Mouse (Mus musculus): Measurements from ENCODE around the gene Jup. TPM values are rescaled to one million over a fixed set of nuclear protein-coding genes. Genes with fewer than 3 reads are reported as not detected.
A peak's percentile ranks its signal among the peaks of the same experiment; 100 is the strongest.

The Jup gene
- total RNA-seq, 2 experiments from 2014 or later, result 252 to 272 TPM

DNA sequence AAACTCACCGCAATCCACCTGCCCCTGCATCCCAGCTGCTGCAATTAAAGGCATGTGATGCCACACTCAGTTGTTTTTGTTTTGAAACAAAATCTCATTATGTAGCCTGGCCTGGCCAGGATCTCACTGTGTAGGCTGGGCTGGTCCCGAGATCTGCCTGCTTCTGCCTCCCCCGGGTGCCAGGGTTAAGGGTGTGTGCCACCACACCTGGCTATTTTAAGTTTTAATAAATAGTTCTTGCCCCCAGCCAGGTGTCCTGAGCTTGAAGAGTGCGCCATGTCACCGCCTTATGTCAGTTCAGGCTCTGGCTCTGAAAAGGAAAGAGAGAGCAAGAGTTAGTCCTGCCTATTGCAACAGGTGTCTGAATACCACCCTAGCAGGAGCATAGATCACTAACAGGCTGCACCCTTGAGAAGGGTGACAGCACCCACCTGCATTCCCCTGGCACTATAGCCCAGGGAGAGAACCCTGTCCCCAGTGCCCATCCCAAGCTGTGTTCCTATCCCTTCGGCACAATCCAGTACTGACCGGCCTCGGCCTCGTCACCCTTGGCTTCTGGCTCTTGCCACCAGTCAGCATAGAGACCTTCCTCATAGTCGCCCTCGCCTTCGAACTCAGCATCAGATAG, 11.4 kb upstream of the Jup start:
- intact Hi-C loops (cut with DNase I), result loop anchor here (1.0 kb wide), 1 partner anchor 47 kb away; no protein-coding TSS in a partner anchor
- no peak for DNase-seq

DNA sequence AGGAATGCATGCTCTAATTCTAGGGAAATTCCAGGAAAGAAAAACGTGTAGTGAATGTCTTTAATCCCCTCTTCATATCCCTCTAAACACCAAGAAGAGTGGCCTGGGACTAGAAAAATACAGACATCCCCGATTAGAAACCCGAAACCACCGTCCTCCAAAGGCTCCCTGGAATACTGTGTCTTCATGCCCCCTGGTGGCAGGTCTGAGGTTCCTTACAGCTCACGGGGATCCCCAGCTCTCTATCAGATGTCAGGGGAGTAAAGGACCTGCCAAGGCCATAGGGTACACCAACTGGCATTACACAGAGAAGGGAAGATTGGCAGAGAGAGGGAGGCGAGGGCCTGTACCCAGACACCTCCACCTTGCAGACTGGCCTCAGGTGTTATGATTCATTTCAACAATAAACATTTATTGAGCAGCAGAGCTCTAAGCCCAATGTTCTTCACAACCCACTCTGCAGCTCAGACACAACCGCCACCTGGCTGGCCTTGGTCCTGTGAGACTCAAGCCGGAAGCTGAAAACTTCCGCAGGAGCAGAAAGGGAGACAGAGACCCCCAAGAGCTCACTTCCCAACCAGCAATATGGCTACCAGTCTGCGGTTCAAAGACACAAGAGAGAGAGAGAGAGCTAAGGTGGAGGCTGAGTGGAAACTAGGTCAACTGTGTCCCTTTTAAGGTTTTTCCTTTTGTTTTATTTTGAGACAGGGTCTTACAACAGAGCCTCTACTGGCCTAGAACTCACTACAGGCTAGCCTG, 10.7 kb upstream of the Jup start:
- intact Hi-C loops (cut with DNase I), result loop anchor here (1.0 kb wide), 1 partner anchor 46 kb away; no protein-coding TSS in a partner anchor
- DNase-seq, result peak; percentile 78 to 80

DNA sequence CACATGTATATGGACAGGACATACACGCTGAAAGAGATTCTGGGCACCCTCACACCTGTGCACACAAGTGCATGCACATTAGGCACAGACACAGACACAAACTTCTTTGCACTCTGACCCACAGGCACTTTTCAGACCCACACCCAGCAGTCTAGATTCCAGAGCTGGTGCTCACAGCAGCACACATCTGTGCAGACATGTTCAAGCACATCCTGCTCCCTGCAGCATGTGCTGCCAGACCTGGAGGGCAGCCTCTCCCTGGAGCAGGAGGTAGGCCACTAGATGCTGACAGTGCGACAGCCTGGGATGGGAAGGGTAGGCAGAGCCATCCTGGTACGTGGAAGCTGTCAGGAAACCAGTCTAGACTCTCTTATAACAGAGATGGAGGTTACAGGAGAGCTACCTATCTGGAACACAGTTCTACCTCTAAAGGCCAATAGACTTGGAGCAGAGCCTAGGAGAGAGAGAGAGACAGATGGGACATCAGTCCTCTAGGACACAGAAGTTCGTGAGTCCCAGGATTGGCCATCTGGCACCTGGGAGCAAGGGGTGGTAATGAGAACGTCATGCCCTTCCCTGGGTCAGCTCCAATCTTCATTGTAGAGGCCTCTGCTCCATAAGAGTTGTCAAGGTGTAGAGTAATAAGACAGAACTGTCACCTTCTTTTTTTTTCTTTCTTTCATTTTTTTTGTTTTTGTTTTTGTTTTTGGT, 9.6 kb upstream of the Jup start:
- intact Hi-C loops (cut with DNase I), result no loop called here
- no peak for DNase-seq

DNA sequence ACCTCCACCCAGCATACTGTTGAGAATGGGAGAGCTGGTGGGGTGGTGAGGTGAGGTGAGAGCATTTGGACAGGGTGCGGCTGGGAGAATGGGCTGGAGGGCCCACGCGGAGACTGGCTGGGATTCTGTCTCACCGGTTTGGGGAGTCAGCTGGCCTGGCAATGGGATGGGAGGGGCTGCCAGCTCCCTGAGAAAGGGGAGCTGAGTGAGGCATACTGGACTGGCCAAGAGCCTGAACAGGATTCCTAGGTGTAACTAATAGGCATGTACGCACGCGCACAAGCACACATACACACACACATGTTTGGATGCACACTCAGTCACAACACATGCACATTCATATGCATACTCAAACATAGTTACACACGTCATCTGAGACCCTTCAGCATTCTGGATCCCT, 8.7 kb upstream of the Jup start:
- intact Hi-C loops (cut with DNase I), result no loop called here
- DNase-seq, result no peak

DNA sequence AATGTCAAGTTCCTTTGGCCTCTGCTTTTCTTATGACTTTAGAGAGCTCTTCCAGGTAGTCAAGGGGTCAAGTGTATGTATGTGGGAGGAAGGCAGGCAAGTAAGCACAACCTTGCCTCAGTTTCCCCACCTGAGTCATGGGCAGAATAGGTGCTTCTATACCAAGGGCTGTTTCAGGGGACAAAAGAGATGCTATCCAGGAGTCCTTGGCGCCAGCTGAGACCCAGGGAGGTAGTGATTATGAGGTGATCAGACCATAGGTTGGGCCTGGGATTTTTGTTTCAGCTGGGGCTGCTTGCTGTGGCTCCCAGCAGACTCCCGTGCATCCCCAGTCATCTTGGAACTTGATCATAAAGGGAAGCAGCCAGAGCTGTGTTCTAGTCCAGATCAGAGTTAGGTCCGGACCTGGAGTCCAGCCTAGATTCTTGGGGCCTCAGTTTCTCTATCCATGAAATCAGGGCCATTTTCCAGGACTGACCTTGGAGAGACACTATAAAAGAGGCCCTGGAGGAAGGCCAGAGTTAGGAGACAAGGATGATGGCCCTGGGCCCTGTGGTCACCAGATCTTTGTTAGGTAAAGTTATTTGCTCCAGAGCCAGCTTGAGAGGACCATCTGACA, 7.0 kb upstream of the Jup start:
- intact Hi-C loops (cut with DNase I), result no loop called here

DNA sequence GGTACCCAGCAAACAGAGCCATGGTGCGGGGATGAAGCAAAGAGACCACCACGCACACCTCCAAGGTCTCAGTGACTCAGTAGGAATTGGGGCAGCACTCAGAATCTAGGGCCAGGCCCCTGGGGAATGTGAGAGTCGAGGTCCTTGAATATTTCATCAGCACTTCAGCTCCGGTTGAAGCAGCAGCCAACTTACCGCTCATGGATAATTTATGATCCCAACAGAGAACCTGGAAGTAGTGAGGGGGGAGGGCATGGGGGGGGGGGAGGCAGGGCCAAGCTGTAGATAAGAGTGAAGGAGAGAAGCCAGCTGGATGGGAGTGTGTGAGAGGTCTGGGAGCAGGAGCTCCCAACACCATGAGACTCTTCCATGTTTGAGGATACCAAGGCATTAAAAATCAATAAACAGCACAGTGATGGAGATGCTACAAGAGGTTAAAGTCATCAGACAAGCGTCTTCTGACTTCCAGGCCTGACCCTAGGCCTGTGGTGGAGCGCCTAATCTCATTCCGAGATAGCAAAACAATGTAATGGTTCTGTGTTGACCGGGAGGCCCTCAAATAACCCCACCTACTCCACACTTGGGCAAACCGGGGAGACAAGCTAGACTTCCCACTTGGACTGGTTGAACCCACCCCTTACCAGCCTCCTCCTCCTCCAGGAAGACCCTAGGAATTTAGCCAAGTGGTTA, 6.0 kb upstream of the Jup start:
- no peak for DNase-seq
- intact Hi-C loops (cut with DNase I), result loop anchor here (2.0 kb wide), 1 partner anchor 17 kb away; no protein-coding TSS in a partner anchor

More for the DNA sequence above, 7.0 kb upstream of the Jup start:
- DNase-seq, result no peak

DNA sequence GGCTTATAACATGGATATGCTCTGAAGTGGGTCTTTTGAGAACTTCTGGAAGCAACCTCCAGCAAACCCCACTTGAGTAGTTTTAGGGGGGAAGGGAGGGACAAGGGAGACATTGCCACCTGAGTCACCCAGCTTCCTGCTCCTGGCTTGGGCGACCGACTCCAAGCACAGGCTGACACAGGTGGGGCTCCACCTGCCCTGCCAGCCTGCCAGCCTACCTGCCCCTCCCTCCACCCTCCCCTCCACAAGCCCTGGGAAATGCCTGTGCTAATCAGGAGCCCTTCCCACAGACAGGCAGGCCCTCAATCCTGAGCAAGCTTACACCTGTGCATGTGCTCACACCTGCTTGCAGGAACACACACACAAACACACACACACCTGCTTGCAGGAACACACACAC, 5.1 kb upstream of the Jup start:
- no peak for DNase-seq
- intact Hi-C loops (cut with DNase I), result loop anchor here (2.0 kb wide), 1 partner anchor 16 kb away; no protein-coding TSS in a partner anchor

DNA sequence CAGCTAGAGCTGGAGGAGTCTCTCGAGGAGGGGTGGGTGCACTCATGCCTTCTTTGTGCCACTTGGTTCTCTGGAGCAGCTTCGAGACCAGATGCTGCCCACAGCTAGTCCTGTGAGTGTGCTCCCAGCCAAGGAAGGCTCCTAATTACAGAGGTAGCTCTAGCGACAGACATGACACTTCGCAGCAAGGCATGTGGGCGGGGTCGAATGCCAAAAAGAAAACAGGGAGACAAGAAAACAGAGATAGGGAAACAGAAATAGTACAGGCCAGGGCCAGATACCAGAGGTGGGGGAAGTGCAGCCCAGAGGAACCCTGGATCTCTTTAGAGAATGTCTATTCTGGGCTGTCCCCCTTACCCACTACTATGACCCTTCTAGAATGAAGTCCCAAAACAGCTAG, 4.7 kb upstream of the Jup start:
- intact Hi-C loops (cut with DNase I), result loop anchor here (2.0 kb wide), 1 partner anchor 15 kb away; no protein-coding TSS in a partner anchor
- peak in 1 of 2 experiments; percentile 63 for DNase-seq

DNA sequence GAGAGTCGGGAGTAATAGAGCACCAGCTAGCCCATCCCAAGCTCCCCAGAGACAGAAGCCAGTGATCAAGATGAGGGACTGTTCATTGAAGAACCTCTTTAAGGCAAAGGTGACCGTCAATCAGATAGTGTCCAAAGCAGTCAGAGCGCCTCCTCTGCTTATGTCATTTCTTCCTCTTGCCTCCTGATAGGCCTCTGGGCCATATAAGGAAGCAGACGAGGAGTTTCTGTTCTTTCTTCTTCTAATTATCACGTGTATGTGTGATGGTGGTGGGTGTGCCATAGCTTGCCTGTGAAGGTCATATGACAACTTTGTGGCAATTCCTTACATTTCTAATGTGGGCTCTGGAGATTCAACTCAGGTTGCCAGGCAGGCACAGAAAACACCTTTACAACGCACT, 3.3 kb upstream of the Jup start:
- intact Hi-C loops (cut with DNase I), result no loop called here
- DNase-seq, result no peak

DNA sequence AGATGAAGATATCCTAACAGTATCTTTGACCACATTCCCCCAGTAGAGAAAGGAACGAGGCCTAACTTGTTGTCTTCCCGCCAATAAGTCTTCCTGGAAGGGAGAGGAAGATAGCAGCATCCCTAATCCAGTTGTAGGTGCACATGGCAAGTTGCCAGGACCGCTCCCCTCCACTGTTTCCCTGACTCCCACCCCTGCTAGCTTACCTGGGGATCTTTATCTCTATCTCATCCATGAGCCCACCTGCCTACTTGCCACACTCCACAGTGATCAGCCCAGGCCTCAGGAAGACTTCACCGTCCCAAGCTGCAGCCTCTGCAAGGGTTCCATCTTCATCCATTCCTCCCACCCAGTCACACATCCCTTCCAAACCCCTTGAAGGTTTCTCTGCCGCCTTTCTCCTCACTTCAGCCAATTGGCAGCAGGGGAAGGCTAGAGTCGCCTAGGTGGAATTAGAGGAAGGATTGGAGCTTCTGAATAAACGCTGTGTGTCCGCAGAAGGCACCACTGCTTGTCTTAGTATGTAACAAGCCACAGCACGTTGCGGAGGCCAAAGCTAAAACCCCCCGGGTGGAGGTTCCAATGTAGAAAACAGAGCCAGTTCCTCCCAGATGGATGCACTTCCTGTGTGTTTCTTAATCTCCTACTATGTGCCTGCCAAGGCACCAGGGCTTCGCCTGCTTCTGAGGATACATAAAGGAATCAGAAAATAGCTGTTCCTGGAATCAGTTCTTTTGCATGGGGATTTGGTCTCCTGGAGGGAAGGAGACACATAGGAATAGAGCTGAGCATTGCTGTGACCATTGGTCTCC, 2.4 kb upstream of the Jup start:
- intact Hi-C loops (cut with DNase I), result loop anchor here (10.0 kb wide), 1 partner anchor 565 kb away; no protein-coding TSS in a partner anchor
- no peak for DNase-seq

DNA sequence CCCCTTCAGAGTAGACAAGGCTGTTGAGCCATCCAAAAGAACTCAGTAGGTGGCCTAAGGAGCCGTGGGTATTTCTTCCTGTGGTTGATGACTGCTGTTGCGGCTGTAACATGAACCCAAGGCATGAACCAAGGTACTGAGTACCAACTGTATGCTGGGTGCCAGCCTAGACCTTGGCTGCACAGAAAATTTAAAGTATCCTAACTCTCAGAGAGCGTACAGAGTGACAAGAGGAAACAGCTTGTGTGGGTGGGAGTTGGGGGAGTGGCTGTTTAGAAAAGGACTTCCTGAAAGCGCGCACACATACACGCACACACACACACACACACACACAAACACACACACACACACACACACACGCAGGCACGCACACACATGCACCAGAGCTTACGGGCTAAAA, 1.8 kb upstream of the Jup start:
- intact Hi-C loops (cut with DNase I), result loop anchor here (10.0 kb wide), 1 partner anchor 565 kb away; no protein-coding TSS in a partner anchor
- DNase-seq, result no peak

DNA sequence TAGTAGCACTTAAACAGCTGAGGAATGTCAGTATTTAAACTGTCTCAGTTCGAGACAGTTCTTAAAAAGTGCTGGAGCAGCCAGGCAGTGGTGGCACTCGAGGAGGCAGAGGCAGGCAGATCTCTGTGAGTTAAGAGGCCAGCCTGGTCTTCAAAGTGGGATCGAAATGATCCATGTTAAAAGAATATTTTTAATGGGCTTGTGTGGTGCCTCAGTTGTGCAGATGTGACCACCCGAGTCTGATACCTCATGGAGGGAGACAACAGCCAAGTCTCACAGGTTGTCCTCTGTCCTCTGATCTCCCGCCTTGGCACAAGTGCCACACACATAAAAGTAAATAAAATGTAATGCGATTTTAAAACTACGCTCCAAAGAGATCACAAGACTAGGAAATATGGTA, 954 bp upstream of the Jup start:
- DNase-seq, result no peak
- intact Hi-C loops (cut with DNase I), result loop anchor here (10.0 kb wide), 1 partner anchor 566 kb away; no protein-coding TSS in a partner anchor

DNA sequence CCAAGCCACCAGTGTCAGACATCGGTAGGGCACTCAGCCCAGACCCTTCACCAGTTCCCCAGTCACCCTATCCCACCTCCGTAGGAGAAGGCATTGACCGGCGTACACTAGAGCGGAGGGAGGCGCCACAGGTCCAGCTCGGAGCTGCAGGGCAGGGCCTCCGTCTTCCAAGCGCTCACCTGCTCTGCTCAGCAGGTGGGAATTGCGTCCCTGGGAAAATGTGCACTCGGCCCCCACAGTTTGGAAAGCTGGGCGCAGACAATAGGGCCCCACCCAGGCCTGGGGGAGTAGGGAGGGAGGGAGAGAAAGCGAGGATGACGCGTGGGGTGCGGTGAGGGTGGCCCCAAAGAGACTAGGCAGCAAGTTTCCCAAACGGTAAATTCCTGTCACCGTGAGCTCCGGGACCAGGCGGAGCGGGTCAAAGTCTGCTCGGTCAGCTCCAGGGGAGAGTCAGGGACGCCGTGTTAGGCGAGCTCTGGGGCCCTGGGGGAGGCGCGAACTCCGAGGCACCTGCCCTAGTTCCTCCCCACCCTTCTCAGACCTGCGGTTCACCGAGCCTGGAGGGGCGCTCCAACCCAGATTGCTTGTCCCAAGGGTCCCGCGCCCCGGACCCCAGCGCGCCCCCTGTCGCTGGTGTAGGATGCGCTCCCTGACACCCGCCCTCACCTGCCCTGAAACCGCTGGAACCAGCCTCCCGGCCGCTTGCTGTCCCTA, 520 bp downstream of the Jup start:
- peak in 1 of 2 experiments; percentile 75 for DNase-seq
- intact Hi-C loops (cut with DNase I), result loop anchor here (1.0 to 10.0 kb wide), 3 partner anchors 9 to 568 kb away; partner anchors contain the start of genes Fkbp10 and P3h4

DNA sequence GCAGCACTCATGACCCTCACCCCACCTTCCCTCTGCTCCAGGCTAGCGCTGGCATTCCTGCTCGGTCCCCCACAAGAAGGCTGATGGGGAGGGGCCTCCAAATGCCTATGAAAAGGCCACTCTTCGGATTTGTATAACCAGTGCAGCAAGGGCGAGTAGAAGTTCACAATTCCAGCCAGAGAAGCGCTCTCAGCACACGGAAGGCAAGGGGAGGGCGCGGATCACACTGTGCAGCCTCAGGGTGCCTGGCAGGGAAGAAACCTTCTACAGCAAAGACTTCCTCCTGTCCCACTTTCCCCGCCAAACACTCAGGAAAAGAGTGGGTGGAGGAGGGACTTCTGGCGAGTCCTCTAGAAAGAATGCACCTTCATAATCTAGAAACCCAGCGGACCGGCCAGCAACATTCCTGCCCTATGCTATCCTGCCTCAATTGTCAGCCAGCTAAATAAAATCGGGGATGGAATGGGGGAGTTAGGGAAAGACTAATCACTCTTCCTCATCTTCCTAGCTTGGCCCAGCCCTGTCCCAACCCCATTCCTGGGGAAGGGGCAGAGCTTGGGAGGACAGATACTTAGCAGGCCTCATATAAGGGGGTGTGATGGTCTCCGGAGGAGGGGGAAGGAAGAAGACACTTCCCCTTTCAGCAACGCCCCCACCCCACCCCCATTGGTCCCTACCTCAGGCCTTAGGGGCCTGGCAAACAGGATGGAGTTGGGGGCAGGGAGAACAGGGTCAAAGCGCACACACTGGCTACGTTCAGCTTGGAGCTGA, 1.5 kb downstream of the Jup start:
- intact Hi-C loops (cut with DNase I), result loop anchor here (2.0 to 10.0 kb wide), 2 partner anchors 19 to 569 kb away; partner anchors contain the start of genes Fkbp10 and P3h4
- peak; percentile 42 to 66 for DNase-seq

DNA sequence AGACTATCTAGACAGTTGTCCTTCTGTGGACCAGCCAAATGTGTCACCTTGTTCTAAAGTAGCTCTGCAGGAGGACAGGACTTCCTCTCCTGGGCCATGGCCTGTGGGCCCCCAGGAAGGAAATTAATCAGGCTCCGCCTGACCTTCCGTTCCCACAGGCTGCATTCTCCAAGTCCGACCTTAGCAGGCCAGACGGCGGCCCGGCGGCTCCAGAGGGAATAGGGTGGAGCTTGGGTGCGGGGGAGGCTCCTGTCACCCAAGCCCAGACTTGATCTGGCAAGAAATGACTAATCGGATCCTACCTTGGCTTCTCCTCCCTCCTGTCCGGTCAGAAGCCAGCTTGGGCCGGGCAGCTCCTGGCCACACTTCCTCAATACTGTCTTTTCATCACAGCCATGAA, 2.4 kb downstream of the Jup start:
- intact Hi-C loops (cut with DNase I), result loop anchor here (10.0 kb wide), 1 partner anchor 570 kb away; no protein-coding TSS in a partner anchor

DNA sequence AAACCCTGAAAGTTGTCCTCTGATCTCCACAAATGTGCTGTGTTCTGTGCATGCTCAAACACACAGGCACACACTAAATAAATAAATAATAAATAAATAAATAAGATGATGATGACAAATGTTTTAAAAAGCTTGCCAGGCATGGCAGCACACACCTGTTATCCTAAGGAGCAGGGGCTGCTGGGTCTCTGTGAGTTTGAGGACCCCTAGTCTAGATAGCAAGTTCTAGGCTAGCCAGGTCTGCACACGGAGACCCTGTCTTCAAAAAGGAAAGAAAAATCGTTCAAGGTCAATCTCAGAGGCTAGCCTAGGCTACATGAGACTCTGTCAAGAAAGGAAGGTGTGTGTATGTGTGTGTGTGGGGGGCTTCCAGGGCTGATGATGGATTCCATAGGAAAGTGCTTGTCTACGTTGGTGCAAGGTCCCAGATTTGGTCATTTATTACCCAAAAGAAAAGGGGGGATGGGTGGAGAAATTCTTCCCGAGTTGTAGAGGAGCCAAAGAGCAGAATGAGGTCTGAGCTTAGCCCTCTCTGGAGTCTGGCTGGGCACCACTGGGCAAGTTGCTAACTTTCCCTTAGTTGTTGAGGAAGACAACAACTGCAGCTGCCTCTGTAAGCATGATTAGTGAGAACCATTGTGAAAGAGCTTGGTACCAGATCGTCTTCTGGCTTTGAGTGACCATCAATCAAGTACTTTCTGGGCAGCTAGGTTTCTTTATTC, 3.0 kb downstream of the Jup start:
- intact Hi-C loops (cut with DNase I), result loop anchor here (10.0 kb wide), 1 partner anchor 570 kb away; no protein-coding TSS in a partner anchor
- no peak for DNase-seq

More for the DNA sequence above, 2.4 kb downstream of the Jup start:
- peak; percentile 79 to 82 for DNase-seq

DNA sequence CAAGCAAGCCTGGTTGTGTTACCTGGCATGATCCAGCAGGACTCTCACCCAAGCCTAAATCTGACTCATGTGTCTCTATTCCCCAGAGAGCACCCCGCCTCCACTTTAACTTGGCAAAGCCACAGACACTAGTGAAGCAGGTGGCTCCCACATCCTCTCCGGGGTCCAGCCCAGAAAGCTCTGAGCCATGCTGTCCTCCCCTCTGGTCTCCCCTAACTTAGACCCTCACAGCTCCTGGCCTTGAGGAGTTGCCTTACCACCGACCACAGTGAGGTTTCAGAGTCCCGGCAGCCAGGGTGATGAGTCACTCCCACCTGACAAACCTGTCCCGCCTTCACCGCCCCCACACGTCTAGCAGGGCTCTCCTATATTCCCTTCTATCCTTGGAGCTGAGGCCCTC, 3.8 kb downstream of the Jup start:
- intact Hi-C loops (cut with DNase I), result loop anchor here (10.0 kb wide), 1 partner anchor 571 kb away; no protein-coding TSS in a partner anchor
- peak; percentile 44 to 62 for DNase-seq
